Mouse (Mus musculus) thymus, postnatal 25 days (tissue): ENCODE results near the gene Polr1c.
A peak's percentile ranks its signal among the peaks of the same experiment; 100 is the strongest.

Source experiments
- DNase-seq: peaks from one replicate; pipeline ENCODE4 v3.0.0; 2022

Gene Polr1c

DNA sequence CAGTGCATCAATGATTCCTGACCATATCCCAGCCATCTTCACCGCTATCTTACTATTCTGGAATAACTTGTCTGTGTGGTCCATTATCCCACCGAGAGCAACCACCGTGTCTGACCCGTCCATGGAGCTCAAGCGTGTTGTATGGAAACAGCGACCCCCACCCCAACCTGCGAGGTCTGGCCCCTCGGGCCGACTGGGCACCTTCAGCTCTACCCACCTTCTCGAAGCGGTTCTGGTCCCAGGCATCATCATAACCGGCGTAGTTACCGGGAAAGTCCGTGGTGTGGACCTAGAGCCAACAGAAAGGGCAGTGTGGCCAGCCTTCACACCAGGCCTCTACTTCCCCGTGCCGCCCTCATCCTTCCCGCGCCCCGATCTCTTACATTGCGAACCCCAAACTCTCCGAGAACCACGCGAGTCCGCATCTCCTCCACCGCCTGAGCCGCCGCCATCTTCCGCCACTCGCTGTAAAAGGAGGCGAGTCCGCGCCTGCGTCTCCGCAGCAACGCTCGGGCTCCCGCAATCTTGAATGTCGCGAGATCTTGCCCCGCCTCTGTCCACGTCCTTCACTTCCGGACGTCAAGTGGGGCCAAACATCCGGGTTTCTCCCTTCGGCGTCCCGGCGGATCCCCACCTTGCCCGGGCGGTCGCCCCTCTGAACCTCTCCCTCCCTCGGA, at the start of gene Polr1c, which contains the start of gene Yipf3:
TSS of gene Polr1c (minus strand) at position 543 of the 677 bp plus-strand sequence.
TSS of gene Yipf3 (plus strand) at position 569 of the 677 bp plus-strand sequence.
- peak; percentile 93 for DNase-seq

DNA sequence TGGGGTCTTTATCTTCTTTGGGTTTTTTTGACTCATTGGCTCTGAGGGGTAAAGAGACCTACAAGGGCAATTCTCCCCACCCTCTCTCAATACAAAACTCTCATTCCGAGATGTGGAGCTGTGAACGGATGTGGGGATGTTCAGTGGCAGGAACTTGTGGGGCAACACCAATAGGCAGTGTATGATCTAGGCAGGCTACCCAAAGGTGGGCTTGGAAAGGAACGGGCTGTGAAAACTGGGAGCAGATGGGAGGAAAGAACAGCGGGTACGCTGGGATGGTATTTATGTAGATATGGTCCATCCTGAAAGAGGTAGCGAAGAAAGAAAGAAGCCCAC, 49.1 kb upstream of the Polr1c start:
- no peak for DNase-seq

DNA sequence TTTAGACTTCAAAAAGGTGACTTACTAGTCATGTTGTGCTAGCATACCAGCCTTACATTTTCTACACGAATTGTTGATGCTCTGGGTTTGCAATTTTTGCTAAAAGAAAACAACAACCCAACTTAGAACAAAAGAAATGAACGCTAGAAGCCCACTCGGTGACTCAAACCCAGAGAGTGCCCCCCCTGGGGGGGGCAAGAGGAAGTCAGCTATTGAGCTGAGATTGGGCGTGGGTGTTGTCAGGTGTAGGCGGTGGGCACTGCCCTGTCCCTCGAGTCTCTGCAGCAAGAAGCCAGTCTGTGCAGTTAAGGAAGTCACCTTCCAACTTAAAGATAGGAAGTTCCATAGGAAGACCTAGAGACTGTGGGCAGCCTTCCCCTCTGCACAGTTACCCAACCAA, 48.7 kb upstream of the Polr1c start:
- DNase-seq = no peak

DNA sequence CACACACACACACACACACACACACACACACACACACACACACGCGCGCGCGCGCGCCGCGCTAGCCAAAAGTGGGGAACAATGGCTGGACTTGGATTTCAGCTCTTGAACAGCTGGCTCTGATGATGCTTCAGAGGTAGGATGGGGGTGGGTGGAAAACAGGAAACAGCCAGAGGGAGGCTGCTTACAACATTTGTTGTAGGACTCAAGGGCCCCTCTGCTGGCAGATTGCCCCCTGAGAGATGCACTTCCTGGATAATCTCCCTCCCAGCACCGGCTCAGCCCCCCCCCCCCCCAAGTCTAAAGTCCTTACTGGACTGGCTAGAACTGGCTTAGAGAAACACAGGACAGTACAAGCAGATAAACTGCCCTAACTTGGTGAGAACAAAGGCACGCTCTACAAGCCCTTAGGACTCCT, 39.8 kb upstream of the Polr1c start:
- DNase-seq = peak; percentile 29

DNA sequence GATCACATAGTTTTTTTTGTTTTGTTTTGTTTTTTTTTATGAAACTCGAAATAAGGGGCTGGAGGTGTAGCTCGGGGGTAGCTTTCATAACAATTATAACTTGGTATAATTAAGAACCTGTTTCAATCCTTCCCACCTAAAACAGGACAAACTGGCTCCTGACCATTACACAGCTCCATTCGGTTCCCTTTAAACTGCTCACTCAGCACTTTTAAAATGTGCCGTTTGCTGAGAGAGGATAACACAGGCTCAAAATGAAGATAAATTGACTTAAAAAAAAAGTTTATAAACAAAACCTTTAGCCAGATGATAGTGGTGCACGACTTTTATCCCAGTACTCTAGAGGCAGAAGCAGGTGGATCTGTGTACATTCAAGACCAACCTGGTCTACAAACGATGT, 37.6 kb upstream of the Polr1c start:
- no peak for DNase-seq

DNA sequence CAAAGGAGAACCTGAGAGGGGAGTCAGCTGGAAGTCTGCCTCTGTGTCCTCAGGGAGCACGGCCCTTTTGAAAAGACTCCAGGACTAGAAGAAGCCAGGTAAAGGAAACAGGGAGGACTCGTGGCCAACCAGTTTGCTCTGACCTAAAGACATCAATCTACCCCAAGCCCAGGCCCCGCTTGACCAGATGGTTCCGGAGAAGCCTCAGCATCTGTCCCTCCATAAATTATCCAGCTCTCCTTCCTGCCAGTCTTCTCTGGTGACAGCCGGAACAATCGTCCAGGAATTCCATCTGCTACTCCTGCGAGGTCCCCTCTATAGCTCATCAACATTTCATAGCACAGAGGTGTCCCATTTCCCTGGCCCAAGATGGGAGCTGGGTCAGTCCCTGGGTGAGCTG, 36.8 kb upstream of the Polr1c start:
- DNase-seq = no peak

DNA sequence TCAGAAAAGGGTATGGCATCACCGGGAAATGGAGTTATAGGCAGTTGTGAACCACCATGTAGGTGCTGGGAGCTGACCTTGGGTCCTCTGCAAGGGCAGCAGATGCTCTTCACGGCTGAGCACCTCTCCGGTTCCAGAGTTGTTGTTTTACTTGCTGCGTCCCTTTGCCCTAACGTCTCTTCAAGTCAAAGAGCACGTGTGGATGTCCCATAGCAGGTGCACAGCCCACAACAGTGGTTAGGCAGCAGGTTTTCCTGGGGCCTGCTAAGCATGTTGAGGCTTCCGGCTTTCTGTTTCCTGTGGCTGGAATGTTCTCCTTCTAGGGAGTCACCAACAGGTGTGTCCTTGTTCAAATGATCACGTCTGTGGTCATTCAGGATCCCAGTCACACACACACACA, 36.1 kb upstream of the Polr1c start:
- peak; percentile 50 for DNase-seq

DNA sequence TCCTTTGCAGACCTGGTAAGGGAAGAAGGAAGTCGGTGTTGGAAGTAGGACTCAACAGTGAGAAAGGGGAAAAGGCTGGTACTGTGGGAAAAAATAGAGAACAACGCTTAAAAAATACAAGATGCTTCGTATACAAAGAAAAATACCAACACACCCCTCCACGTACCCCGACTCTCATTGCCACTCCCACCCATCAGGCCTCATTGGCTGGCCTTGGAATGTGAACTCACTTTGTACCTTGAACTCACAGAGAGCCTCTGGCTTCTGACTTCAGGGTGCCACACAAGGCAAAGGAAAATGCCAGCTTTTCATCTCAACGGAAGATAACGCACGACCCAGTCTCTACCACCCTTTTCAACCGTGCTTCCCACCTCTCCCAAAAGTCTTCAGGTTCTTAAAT, 35.3 kb upstream of the Polr1c start:
- no peak for DNase-seq

DNA sequence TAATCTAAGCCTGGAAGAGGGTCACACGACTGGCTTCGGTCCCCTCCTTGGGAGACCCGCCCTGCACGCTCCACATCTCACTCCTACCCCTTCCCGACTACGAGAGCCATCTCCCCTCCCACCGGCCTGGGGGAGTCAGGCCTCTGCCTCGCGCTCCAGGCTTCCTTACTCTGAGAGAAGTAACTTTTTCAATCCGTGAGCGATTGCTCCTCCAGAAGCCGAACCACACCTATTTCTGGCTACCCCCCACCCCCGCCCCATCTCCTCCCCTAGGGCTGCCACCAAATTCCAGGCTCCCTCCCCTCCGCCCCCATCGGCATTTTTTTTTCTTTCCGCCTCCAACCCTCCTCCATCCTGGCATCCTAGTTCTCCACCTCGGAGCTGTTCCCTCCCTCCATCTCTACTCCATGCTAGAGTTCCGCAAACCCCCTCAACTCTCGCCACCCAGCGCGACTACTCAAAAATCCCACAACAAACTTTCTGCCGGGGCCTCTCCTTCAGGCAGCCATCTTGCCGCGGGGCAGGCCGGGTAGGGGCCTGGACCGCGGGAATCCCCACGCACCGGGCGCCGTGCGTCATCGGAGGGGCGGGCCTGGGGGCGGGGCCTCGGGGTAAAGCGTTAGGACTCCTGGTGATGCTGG, 34.7 kb upstream of the Polr1c start, which contains the start of gene Tjap1:
TSS of gene Tjap1 (minus strand) at position 544 of the 641 bp plus-strand sequence.
- DNase-seq = peak; percentile 82

DNA sequence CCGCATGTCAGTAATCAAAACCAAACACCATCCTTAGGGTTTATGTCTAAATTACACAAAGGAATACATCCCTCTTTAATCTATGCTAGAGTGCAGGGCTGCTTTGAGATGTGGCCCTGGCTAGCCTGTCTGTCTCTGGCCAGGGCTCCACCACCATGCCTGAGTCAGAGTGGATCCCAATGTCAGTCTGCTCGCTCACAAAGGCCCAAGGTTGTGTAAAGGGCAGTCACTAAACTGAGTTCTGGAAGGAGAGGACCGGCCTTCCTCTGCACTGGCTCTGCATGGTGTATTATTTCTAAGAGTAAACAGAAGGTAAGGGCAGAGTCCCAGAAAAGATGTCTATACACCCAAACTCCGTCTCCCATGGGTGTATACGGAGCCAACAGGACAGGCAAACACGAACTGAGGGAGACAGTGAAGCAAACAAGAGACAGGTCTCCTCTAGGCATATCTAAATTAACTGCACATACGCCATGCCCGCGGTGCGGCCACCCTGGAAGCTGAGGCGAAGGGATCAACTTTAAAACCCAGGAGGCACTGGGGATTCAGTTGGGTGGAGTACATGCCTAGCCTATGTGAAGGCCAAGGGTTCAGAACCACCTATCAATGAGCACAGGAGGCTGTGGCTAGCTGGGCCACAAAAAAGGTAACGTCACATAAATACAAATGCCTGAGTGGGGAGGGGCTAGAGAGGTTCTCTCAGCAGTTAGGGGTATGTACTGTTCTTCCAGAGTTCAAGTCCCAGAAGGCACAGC, 30.3 kb upstream of the Polr1c start:
- DNase-seq = no peak

DNA sequence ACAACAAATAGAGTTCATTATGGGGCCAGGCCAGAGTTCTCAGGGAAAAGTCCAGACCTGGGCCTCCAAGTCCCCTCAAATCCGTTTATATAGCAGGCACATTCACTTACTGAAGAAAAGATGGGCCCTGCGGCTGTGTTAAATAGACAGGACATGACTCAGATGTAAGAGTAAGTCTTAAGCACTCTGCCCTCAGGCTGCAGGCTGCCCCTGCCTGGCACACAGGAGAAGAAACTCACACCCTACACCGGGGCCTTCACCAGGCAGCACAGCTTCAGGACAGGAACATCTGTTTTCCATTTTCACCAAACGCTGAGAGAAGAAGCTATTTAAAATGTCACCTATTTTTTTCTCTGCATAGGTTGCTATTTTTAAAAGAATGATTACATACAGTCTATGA, 29.7 kb upstream of the Polr1c start:
- DNase-seq = no peak

DNA sequence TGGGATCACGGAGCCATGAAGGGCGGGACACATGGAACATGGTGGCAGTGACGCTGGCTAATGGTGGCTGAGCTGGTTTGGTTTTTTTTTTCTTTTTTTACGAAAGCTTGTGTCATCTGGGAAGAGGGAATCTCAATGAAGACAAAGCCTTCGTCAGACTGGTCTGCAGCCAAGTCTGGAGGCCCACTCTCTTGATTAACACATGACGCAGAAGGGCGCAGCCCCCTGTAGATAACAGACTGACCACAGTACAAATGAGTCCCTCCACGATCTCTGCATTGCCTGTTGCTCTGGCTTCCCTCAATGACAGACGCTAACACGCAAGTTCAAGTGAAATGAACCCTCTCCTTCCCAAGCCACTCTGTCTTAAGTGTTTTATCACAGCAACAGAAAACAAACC, 27.7 kb upstream of the Polr1c start:
- DNase-seq = no peak

DNA sequence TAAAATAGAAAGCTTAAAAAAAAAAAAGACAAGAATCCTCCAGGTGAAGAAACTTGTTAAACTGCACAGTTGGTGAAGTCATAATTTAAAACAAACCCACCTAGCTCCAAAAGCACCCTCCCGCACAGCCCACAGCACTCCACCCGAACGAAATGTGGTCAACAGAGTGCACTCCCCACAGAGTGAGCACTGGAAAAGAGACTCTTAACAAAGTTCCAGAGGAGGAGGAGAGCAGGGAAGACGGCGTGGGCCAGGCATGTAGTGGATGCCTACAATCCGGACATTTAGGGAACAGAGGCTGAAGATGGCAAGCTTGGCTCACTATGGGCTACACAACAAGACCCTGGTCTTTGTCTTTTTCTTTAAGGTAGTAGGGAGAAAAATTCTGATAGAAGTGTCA, 27.2 kb upstream of the Polr1c start:
- no peak for DNase-seq

DNA sequence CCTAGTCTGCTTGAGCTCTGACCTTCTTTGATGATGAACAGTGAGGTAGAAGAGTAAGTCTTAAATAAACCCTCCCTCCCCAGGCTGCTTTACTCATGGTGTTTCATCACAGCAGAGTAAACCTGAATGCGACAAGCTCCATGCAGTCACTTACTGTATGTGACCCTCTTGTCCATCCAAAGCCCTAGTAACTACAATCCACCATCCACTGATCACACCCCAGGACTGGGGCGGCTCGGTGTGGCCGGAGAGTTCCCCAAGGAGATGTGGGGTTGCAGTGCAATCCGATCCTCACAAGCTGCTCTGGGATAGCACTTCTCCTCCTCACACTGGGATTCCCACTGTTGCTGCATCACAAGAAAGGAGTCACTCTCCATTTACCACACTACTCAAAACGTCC, 26.6 kb upstream of the Polr1c start:
- no peak for DNase-seq

DNA sequence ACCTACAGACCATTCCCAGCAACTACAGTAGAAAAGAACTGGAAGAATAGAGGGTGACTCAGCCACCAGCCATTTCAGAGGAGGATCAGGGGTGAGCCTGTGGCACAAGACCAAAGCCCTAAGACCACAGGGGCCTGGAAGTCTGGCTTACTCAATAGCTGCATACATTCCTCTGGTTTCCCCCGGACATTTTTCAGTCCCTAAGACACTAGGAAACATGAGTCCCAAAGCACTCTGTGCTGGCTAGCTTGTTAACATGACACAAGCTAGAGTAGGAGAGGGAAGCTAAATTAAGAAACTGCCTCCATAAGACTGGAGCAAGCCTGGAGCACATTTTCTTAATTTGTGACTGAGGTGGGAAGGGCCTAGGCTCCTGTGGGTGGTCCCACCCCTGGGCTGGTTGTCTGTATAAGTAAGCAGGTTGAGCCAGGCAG, 26.0 kb upstream of the Polr1c start:
- DNase-seq = no peak

DNA sequence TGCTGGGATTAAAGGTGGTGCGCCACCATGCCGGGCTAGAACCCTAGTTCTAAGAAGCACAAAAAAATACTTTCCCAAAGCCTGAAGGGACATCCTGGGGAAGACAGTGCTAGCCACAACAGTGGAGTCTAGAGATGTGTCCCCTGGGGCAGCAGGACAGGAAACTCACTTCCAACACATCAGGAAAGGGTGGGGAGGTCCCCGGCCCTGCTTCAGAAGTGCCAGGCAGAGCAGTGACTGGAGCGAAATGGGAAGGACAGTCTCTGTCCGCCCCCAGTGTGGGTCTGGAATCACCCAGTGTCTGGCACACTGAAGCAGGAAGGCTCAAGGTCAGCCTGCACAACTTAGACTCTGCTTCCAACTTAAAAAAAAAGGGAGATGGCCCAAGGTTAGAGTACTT, 24.8 kb upstream of the Polr1c start:
- no peak for DNase-seq

DNA sequence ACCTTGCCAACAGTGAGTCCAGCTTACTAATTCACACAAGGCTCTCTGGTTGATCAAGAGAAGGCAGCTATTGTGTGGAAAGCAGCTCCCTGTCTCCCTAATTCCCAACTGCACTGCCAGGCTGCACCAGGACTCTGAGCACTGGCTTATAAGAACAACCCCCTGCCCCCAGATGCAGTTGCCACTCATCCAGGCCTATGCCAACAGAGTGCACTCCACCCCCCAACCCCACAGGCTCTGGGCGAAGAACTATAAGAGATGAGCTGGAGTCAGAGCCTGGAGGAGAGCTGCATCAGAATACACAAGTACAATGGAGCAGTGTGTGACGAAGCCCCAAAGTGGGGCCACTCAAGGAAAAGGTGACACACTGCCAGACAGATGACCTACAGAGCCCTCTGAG, 24.2 kb upstream of the Polr1c start:
- DNase-seq = no peak

DNA sequence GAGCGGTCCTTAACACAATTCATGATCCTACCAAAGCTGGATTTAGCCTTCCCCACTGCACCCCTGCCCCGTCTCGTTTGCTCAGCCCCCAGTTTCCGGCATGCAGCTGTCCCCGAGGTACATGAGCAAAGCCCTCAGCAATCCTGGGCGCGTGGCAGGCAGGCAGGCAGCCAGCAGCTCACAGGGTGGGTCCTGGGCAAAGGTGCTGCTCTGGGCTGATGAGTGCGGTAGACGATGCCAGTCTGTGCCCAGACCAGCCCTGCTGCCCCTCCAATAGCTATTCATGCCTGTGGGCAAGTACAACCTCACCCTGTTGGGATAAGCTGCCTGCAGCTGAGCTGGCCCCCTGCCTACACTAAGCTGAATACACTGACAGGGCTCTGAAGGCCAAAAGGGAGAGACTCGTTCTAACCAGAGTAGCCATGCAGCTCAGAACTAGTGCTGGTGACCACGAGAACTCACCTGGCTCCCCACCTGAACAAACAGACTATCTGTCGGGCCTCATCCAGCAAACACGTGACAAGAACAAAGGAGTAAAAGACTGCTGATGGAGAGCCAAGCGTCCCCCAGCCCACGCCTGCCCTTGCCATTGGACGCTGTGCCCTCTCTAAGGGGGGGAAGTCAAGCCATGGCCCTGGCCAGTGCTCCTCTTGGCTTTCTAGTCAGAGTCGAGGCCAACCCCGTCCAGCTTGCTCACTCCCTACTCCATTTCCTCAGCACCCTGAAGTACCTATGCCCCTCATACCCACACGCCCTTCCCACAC, 22.1 kb upstream of the Polr1c start:
- no peak for DNase-seq

DNA sequence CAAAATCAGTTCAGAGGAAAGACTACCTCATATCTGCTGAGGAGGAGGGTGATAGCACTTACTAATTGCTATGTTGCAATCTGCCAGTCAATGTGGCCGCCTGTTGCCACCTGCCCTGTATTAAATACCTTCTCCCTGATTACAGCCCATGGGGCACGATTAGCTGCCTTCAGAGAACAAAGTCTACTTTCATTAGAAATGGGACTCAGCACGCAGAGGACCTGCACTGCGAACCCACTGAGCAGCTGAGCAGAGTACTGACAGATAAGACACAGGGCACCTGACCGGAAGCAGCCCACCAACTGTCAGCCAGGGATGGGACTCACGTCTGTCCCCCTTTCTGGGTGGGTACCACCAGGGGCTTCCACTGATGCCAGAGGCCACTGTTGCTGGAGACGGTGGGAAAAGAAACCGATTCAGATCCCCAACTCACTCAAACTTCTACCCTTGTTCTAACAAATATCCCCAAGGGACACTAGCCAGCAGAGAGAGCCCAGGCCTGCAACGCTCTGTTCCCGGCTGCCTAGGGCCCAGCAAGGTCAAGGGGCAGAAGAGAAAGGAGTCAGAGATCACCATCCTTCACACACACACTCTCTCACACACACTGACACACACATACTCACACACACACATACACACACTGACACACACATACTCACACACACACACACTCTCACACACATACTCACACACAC, 20.3 kb upstream of the Polr1c start:
- DNase-seq = no peak

DNA sequence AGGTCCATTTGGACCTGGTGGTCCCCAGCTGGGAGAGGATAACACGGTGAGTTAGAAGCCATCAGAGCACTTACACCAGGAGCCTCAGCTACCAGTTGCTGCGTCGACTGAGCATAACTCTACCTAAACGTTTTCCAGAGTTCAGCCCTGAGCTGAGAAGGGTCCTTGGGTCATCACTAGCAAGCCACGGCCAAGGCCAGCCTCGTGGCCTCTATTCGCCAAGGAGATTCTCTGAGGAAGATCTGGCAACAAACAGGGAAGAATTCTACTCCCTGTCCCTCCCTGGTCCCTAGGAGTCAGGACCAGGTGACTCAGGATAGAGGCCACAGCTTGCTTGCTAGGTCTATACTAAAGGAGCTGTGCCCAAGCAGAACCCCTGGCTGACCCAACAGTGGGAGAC, 19.7 kb upstream of the Polr1c start:
- no peak for DNase-seq

DNA sequence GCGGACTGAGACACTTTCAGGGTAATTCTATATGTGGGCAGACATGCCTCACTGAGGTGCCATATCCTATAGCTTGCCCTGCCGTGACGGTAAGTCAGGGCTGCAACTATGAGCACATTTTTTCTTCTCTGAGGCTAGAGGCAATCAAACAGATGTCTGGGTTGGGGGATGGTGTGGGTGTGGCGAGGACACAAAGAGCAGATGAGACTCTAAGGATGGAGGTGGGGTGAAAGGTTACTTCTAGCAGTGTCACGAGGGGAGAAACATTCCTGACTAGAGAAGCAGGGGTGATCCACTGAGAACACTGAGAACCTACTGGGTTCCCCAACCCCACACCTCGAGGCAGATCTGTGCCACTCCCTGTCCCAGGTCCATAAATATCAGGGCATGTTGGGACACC, 19.1 kb upstream of the Polr1c start:
- DNase-seq = no peak

DNA sequence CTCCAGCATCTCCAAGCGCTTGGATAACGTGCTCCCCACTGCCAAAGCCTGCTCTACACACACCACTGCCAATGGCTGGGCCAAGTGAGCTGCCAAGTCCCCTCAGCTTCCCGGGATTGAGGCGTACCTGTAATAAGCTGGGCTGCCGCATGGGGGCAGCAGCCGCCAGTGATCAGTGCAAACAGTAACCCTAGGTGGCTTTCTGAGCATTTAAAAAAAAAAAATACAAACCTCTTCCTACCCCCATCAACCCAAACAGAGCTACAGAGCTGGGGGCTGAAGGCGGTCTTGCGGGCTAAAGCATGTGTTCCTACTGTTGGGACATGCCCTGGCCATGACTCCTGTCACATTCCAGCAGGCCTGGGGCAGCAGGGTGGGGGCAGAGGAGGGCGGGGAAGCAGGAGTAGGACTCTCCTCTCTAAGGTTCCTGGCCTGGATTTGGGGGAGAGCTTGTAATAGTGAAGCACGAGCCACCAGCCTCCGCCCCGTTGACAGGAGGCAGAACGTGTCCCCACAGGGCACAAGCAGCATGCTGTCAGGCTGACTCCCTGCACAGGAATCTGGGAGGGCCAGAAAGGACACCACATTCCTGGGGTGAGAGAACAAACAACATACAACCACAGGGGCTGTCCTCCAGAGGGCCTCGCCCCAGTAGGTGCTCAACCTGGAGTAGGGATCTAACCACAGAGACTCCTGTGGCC, 18.2 kb upstream of the Polr1c start:
- peak; percentile 78 for DNase-seq
